Mouse (Mus musculus) limb, embryonic 14.5 days (tissue): Measurements from ENCODE around the gene Cpt2. TPM values are rescaled to one million over a fixed set of nuclear protein-coding genes. Genes with fewer than 3 reads are reported as not detected.

Experiments
- ATAC-seq: fragments of 200-750 bp; cut with Nextera tagmentation; 2 replicates; pipeline ENCODE4 v1.8.0; 2017; ENCODE audit warnings: low read depth, moderate number of reproducible peaks, moderate TSS enrichment; ENCODE audit not compliant: low FRiP score
- DNase-seq: peaks from one replicate; pipeline ENCODE4 v3.0.0-alpha.2; 2015; ENCODE audit warnings: low spot score
- H3K27ac ChIP-seq: fragments of 300-500 bp; sonication (generic); replicated peaks from 2 replicates; pipeline ENCODE4 v1.5.1; 2014; ENCODE audit warnings: low read depth, mild to moderate bottlenecking, low read length, moderate library complexity, mixed read lengths
- H3K27me3 ChIP-seq: fragments of 300-500 bp; sonication (generic); 2 replicates; pipeline ENCODE4 v1.6.1; 2014; ENCODE audit warnings: low read length, mixed read lengths; ENCODE audit not compliant: control insufficient read depth, insufficient read depth
- H3K36me3 ChIP-seq: fragments of 300-500 bp; sonication (generic); 2 replicates; pipeline ENCODE4 v1.6.1; 2014; ENCODE audit warnings: mild to moderate bottlenecking, low read length, moderate library complexity, mixed read lengths; ENCODE audit not compliant: control insufficient read depth, insufficient read depth
- H3K4me1 ChIP-seq: fragments of 300-500 bp; sonication (generic); 2 replicates; pipeline ENCODE4 v1.6.1; 2014; ENCODE audit warnings: antibody characterized with exemption, low read length, mixed read lengths; ENCODE audit not compliant: control insufficient read depth, insufficient read depth
- H3K4me2 ChIP-seq: fragments of 300-500 bp; sonication (generic); replicated peaks from 2 replicates; pipeline ENCODE4 v1.6.1; 2014; ENCODE audit warnings: low read depth, mild to moderate bottlenecking, low read length, moderate library complexity; ENCODE audit not compliant: severe bottlenecking
- H3K4me3 ChIP-seq: fragments of 300-500 bp; sonication (generic); replicated peaks from 2 replicates; pipeline ENCODE4 v1.5.1; 2014; ENCODE audit warnings: low read length
- H3K9ac ChIP-seq: fragments of 300-500 bp; sonication (generic); 2 replicates; pipeline ENCODE4 v1.6.1; 2014; ENCODE audit warnings: mild to moderate bottlenecking, low read depth, low read length, moderate library complexity; ENCODE audit not compliant: severe bottlenecking
- H3K9me3 ChIP-seq: fragments of 300-500 bp; sonication (generic); 2 replicates; pipeline ENCODE4 v1.6.1; 2016; ENCODE audit warnings: low read length; ENCODE audit not compliant: control insufficient read depth
- POLR2A ChIP-seq: fragments of 200-500 bp; IDR thresholded peaks from 2 replicates; pipeline ENCODE4 v1.8.0; 2012; ENCODE audit warnings: inconsistent platforms, mild to moderate bottlenecking, moderate library complexity, borderline replicate concordance; ENCODE audit not compliant: insufficient read depth, insufficient read length; ENCODE audit errors: extremely low read depth
- WGBS: fragments of 180-500 bp; shearing (Covaris S2); extraction: QIAGEN DNeasy Blood & Tissue Kit; methylation state at CpG from one replicate; pipeline ENCODE4 v1.1.7; 2014; 5-methylcytosine and 5-hydroxymethylcytosine counted together
- polyA plus RNA-seq, 2 experiments: library from polyadenylated mRNA; depleted of rRNA in 1 of 2; stranded (reverse) in 1 of 2; unstranded in 1 of 2; fragments of >200 nt; fragmentation: Nextera tagmentation in 1 of 2; extraction: Ambion mirVana in 1 of 2; gene quantifications; 2 replicates each; pipeline versions ENCODE4 v1.2.1 to v1.2.3; 2012 to 2014

The Cpt2 gene
- polyA plus RNA-seq, 2 experiments: 25.4 to 27.5 TPM

DNA sequence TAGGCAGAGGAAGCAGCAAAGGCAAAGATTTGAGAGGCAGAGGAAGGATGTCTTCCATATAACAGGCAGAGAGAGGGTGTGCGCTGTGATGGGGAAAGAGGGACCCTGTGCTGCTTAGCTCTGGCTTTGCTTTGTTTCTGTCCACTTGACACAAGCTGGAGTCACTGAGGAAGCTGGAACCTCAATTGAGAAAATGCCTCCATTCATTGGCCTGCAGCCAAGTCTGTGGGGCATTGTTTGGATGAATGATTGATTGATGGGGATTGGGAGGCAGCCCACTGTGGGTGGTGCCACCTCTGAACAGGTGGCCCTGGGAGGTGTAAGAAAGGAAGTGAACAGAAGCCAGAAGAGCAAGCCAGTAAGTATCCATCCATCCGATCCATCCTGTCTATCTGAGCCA lies 39.4 kb upstream of the Cpt2 start:
- DNase-seq (no peak), ATAC-seq (no peak)
- WGBS: 97% methylated on average over 2 of the region's 2 CpGs
- no peaks in the 10 kb centered on the region for H3K9me3 ChIP-seq
- no peaks in the 10 kb centered on the region for H3K27me3 ChIP-seq
- H3K9ac ChIP-seq: no peak overlapping the region
- no peak overlapping the region for H3K4me2 ChIP-seq
- no peak for TF ChIP-seq POLR2A
- peaks cover 11% of the 10 kb centered on the region; the same call in 1 of the 2 replicates for H3K4me1 ChIP-seq
- no peak overlapping the region for H3K4me3 ChIP-seq
- no peak overlapping the region for H3K27ac ChIP-seq
- no peaks in the 10 kb centered on the region for H3K36me3 ChIP-seq

DNA sequence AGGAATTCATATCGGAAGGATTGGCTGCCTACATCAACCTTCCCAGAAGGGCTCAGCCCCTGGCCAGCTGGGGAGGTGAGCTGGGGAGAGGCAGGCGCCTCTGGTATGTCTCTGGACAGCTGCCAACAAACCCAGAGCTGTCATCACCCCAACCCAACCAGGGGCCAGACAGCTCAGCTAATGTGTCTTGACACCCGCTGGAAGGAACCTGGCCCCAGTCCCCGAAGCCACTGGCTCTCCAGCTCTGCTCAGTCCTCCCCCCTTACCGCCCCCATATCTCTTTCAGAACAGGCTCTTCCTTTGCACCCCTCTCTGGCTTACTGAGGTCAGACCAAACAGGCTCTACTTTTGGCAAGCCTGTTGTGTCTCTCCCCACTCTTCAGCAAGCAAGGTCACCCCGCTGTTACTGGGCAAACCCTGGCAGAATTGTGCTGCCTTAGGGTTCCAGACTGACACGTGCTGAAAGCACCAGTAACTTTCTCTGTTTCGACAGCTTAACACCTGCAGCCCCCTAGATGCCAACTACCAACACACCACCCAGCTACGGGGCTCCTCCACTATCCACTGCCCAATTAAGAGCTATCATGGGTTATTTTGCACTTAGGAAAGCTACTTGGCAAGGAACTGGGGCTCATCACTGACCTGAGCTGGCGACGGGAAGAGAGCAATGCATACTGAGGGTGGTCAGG lies 38.8 kb upstream of the Cpt2 start:
- DNase-seq: peak; percentile 67

DNA sequence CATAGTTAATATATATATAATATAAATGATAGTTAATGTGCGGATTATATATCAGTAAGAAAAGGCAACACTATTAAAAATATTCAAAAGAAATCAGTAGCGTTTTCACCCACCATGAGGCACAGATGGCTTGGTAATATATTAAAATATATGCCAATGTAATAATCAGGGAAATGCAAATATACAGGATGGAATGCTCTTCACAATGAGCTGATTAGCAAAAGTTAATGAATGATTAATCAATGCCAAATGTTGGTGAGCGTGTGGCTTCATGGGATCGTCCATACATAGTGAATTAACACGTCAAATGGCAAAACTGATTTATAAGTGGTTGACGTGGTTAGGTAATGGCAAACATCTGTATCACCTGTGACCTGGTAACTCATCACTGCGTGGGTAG lies 35.1 kb upstream of the Cpt2 start:
- H3K9me3 ChIP-seq: no peaks in the 10 kb centered on the region
- ATAC-seq (no peak), DNase-seq (no peak)
- TF ChIP-seq POLR2A: no peak
- H3K4me1 ChIP-seq: peaks cover 17% of the 10 kb centered on the region
- H3K36me3 ChIP-seq: no peaks in the 10 kb centered on the region
- H3K4me2 ChIP-seq: no peak overlapping the region
- 57% methylated on average over 7 of the region's 7 CpGs for WGBS
- H3K4me3 ChIP-seq: no peak overlapping the region
- H3K27me3 ChIP-seq: no peaks in the 10 kb centered on the region
- no peak overlapping the region for H3K27ac ChIP-seq
- H3K9ac ChIP-seq: no peak overlapping the region

More for the DNA sequence above, 38.8 kb upstream of the Cpt2 start:
- no peak for TF ChIP-seq POLR2A
- no peak overlapping the region for H3K4me2 ChIP-seq
- 52% methylated on average over 10 of the region's 11 CpGs for WGBS
- H3K4me3 ChIP-seq: no peak overlapping the region
- H3K27me3 ChIP-seq: no peaks in the 10 kb centered on the region
- H3K9me3 ChIP-seq: no peaks in the 10 kb centered on the region
- no peak overlapping the region for H3K27ac ChIP-seq
- peak; percentile 63; the same call in 1 of the 2 replicates for ATAC-seq
- no peaks in the 10 kb centered on the region for H3K36me3 ChIP-seq
- peaks cover 11% of the 10 kb centered on the region; the same call in 1 of the 2 replicates for H3K4me1 ChIP-seq
- no peak overlapping the region for H3K9ac ChIP-seq

DNA sequence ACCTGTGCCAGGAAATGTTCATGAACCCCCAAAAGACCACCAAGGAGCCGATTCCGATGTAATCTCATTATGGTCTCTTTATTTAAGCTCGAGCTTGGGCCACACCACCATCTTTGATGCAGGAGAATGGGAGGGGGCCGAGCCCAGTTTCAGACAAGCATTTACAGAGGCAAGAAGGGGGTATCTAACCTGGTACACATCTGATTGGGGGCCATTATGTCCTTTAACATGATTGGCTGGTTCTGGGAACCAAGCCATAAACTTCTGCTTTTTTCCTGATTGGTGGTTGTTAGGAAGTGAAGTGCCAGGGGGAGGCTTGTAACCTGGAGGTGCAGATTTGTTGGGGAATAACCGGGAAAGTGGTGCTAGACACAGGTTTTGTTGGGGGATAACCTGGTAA lies 32.3 kb upstream of the Cpt2 start:
- no peak overlapping the region for H3K4me2 ChIP-seq
- H3K9ac ChIP-seq: no peak overlapping the region
- H3K36me3 ChIP-seq: no peaks in the 10 kb centered on the region
- H3K27me3 ChIP-seq: no peaks in the 10 kb centered on the region
- DNase-seq: no peak
- no peak overlapping the region for H3K27ac ChIP-seq
- 35% methylated on average over 5 of the region's 5 CpGs for WGBS
- H3K4me3 ChIP-seq: no peak overlapping the region
- H3K9me3 ChIP-seq: no peaks in the 10 kb centered on the region
- peaks cover 6% of the 10 kb centered on the region; the same call in 1 of the 2 replicates for H3K4me1 ChIP-seq
- TF ChIP-seq POLR2A: no peak
- no peak for ATAC-seq

DNA sequence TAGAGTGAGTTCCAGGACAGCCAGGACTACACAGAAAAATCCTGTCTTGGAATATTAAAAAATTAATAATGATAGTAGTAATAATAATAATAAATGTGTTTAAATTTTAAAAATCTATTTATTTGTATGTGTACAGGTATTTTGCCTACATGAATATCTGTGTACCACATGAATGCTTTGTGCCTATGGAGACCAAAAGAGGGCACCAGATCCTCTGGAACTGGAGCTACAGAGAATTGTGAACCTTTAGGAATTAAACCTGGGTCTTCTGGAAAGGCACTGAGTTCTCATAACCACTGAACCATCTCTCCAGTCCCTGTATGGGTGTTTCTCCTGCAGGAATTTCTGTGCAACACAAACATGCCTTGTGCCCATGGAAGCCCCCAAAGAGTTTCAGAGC lies 29.4 kb upstream of the Cpt2 start:
- DNase-seq (no peak), ATAC-seq (no peak)

More for the DNA sequence above, 29.4 kb upstream of the Cpt2 start:
- Histone ChIP-seq H3K9ac (no peak overlapping the region), H3K36me3 (no peaks in the 10 kb centered on the region), H3K4me2 (no peak overlapping the region), H3K27ac (no peak overlapping the region), H3K4me3 (no peak overlapping the region), H3K9me3 (no peaks in the 10 kb centered on the region), H3K27me3 (no peaks in the 10 kb centered on the region), H3K4me1 (peaks cover 6% of the 10 kb centered on the region; the same call in 1 of the 2 replicates)
- no peak for TF ChIP-seq POLR2A
